Mouse (Mus musculus) granulocyte monocyte progenitor cell, adult 5-6 weeks (primary cell): Measurements from ENCODE around the gene Cplx3. TPM values are rescaled to one million over a fixed set of nuclear protein-coding genes. Genes with fewer than 3 reads are reported as not detected.

Source experiments
- ATAC-seq: replicated peaks from 2 replicates; pipeline ENCODE4 v1.8.0; 2016; ENCODE audit warnings: mild to moderate bottlenecking, moderate TSS enrichment, inconsistent platforms; ENCODE audit not compliant: poor library complexity, severe bottlenecking
- total RNA-seq, 2 experiments: library from RNA; stranded (forward) in 1 of 2; stranded (reverse) in 1 of 2; fragments of 200-712, 200-1000 nt in 1 of 2; fragments of >200 nt in 1 of 2; fragmentation: Nextera tagmentation in 1 of 2; gene quantifications; 2 replicates each; pipeline ENCODE4 v1.2.3; 2014 to 2017

The Cplx3 gene
- total RNA-seq, 2 experiments from 2014 or later = not detected

GRCm38 (mm10) chr9:57605503-57605902 lies 578 bp downstream of the Cplx3 start:
- ATAC-seq = no peak

GRCm38 (mm10) chr9:57604875-57605274 lies 1.2 kb downstream of the Cplx3 start:
- no peak for ATAC-seq

DNA sequence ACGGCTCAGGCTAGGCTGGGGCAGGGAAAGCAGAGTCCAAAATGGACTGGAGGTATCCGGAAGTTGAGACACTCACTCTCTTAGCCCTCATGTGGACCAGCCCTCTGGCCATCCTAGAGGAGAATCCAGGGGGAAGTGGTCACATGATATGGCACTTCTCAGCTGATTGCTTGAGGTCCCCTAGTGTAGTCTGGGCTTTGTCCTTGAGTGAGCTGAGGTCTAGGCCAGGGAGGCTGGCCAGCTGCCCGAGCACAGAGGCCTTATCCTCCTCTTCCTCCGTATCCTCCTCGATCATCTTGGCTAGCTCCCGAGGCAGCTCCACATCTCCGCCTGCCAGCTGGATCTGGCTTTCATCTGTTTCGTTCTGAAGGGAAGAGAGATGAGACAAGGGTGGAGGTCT lies 4.0 kb downstream of the Cplx3 start:
- no peak for ATAC-seq

DNA sequence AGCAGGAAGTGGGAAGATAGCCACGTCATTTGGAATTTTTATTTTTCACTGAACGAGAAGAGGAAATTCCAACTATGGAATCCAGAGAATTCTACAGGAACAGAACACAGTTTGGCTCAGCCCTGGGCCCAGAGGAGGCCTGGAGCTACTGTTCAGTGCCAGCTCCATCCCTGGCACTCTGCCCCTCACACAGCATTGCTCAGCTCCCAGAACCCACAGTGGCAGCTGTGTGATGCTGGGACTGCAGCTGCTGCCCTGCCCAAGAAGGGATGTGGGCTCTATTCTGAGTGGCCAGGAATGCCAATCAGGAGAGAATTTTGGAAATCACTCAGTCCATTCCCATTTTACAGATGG lies 4.8 kb downstream of the Cplx3 start:
- no peak for ATAC-seq

GRCm38 (mm10) chr9:57600620-57601352 lies 5.3 kb downstream of the Cplx3 start:
- no peak for ATAC-seq

DNA sequence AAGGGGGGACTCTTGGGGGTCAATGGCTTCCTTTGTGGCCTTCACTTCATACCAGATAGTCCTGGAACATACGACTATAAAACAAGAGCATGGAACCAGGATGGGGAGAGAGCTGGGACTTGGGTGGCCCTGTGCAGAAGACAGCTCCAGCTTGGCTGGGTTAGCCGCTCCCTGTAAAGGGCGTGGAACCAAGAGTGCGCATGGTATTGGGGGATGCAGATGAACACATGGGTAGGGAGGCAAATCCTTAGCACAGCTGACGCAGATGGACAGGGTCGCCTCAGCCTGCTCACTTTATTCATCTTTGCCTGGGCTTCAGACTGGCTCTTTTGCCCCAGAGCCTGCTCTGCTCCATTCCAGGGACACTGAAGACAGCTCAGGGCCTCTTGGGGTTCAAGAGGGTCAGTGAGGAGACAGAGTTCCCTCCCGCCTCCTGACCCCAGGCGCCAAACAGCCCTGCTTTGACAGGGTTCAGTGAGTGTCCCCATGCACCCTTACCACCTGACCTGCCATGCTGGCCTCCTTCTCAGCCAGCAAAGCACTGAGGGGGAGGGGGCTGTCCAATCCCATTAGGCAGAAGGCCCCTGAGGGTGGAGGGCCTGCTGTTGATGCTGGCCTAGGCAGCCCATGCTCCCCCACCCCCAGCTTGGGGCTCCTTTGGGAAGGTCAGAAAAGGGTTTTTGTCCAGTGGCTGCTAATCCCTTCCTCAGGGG lies 7.1 kb downstream of the Cplx3 start:
- no peak for ATAC-seq

- ATAC-seq = no peak
These were observed 8.1 kb downstream of the Cplx3 start for GRCm38 (mm10) chr9:57597929-57598382.

DNA sequence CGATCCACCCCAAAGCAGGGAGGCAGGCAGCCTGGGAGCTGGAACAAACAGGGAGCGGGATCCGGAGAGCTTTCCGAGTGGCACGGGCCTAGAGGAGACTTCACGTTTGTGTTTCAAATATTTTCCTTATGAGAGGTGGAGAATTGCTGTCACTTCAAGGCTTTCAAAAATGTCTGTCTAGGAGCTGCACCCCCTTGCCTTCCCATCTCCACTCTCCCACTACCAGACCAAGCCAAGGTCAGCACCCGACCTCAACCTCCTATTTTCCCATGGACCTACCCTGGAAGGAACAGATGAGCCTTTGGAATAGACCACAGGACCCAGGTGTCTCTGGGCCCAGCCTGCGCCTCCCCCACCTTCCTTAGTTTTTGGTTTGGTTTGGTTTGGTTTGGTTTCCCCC lies 8.8 kb downstream of the Cplx3 start:
- ATAC-seq = no peak

DNA sequence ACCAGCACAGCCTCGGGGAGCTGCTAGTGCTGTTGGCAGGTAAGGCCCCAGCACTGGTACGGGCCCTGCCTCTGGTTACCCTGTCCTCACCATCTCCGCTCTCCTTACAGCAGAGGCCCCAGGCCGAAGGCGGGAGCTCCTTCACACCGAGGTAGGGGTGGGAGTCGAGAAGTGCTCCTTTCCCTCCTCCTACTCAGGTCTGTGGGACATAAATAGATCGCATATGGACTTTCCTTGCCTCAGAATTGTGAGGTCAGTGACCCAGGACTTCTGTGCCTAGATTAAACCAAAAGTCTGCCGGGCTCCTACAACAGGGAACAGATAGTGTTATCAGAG lies 11.9 kb downstream of the Cplx3 start:
- ATAC-seq = no peak

- ATAC-seq = no peak
These were observed 12.5 kb downstream of the Cplx3 start for GRCm38 (mm10) chr9:57593454-57594173.

- ATAC-seq = no peak
These were observed 15.4 kb downstream of the Cplx3 start for GRCm38 (mm10) chr9:57590726-57591125.

GRCm38 (mm10) chr9:57589224-57590126 lies 16.6 kb downstream of the Cplx3 start, which contains the start of gene Ulk3:
TSS of gene Ulk3 (plus strand) at chr9:57589452.
- ATAC-seq = peak; percentile 85

DNA sequence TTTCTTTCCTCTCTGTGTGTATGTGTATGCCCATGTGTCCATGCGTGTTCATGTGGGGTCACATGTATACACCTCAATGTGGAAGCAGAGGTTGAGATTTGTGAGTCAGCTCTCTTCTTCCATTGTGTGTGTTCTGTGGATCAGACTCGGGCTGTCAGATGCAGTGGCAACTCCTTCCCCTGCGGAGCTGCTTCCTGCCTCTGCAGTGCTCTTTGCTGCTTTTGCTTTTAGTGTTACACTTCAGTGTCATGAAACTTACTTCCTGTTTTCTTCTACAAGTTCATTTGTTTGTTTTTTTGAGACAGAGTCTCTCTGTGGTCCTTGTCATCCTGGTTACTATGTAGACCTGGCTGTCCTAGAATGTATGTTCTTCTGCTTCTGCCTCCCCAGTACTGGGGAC lies 21.1 kb downstream of the Cplx3 start:
- ATAC-seq = no peak

- ATAC-seq = peak; percentile 33
These were observed 28.8 kb downstream of the Cplx3 start for GRCm38 (mm10) chr9:57577144-57577849.

GRCm38 (mm10) chr9:57575577-57575976 lies 30.5 kb downstream of the Cplx3 start:
- no peak for ATAC-seq

- ATAC-seq = no peak
These were observed 31.7 kb downstream of the Cplx3 start for GRCm38 (mm10) chr9:57574397-57574796.

DNA sequence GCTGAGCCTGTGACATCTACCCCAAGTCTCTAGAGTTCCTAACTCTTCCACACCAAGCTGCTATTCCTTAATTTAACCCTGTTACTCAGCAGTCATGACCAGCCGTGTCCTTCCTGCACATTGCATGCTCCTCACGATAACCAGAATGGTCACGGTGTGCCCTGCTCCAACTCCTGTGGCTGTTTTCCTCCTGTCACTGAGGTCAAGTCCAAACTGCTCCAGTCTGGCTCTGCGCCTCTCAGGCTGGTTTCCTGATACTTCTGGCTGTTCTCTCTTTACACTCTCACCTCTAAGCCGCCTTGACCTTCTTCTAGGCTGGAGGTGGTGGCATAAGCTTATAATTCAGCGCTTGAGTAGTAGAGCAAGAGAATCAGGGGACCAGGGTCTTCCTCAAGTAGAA lies 37.6 kb downstream of the Cplx3 start:
- no peak for ATAC-seq

- ATAC-seq = no peak
These were observed 39.2 kb downstream of the Cplx3 start for GRCm38 (mm10) chr9:57566846-57567245.

- ATAC-seq = peak; percentile 48
These were observed 40.3 kb downstream of the Cplx3 start for GRCm38 (mm10) chr9:57565741-57566221.

- no peak for ATAC-seq
These were observed 41.5 kb downstream of the Cplx3 start for GRCm38 (mm10) chr9:57564609-57565008.
